Mouse (Mus musculus): ENCODE measurements at regions not wholly inside any gene's neighbourhood (a gene's known extent, or its start where the extent isn't known, plus 50 kb on each side); places are given as distances from the start of the nearest gene placed in this dataset.
A peak's percentile ranks its signal among the peaks of the same experiment; 100 is the strongest.

DNA sequence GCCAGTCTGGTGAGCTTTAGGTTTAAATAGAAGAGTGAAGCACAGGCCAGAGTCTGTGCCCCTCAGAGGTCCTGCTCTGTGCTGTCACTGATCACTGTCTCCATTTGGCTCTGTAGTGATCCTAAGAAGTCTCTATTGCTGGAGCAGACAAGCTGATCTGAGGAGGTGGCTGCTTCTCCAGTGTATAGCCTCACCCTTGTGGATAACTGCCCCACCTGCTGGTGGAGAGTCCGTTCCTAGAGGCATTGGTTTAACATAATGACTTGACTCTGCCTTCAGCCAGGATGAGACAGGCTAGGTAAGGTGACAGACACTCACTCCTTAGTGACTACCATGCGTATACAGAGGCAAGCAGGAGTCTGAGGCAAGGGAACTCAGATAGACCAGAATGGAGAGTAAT is 136.5 kb upstream of the Foxn2 start:
- Histone ChIP-seq H3K36me3 (no peaks in the 10 kb centered on the region), H3K9me3 (no peaks in the 10 kb centered on the region), H3K27ac (no peak overlapping the region), H3K27me3 (replicated peaks) (no peaks in the 10 kb centered on the region), H3K9ac (no peak overlapping the region), H3K4me2 (replicated peaks) (no peak overlapping the region), H3K4me3 (replicated peaks) (no peak overlapping the region), H3K4me1 (replicated peaks) (no peaks in the 10 kb centered on the region)
- WGBS = 64% methylated on average over 2 of the region's 2 CpGs
- no peak for ATAC-seq

DNA sequence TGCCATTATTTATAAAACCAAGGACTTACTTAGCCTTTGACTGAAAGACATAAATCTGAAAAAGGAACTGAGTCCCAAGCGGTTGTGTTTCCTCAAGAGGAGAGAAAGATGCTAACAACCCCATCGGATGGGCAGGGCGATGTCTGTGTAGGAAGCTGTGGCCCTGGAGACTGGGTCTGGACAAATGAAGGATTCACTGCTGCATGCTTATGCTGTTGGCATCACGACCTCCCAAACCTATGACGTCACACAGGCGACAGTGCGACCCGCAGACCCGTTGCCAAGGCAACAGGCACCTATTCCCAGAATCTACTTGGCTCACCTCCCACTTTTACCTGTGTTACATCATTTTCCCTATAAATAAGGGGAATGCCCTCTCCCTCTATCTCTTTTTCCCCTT is 135.3 kb upstream of the Foxn2 start:
- WGBS = 71% methylated on average over 9 of the region's 9 CpGs
- Histone ChIP-seq H3K4me1 (replicated peaks) (no peaks in the 10 kb centered on the region), H3K9me3 (no peaks in the 10 kb centered on the region), H3K27me3 (replicated peaks) (no peaks in the 10 kb centered on the region), H3K9ac (no peak overlapping the region), H3K27ac (no peak overlapping the region), H3K36me3 (no peaks in the 10 kb centered on the region), H3K4me3 (replicated peaks) (no peak overlapping the region), H3K4me2 (replicated peaks) (no peak overlapping the region)
- ATAC-seq = no peak

DNA sequence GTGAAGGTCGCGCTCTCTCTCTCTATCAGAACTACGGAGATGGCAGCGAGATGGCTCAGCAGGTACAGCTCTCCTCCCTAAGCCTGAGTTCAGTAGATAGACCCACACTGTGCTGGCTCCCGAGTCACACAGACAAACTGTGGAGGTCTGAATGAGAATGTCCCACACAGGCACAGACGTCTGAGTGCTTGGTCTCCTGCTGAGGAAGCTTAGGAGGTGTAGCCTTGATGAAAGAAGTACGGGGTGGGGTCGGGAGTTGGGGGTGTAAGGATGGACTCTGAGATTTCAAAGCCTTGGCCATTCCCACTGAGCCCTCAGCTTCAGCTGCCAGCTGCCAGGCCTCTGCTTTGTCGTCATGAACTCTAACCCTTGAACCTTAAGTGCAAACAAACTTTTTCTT is 134.2 kb upstream of the Foxn2 start:
- no peak overlapping the region for H3K4me2 ChIP-seq (replicated peaks)
- ATAC-seq = no peak
- H3K9ac ChIP-seq = no peak overlapping the region
- no peaks in the 10 kb centered on the region for H3K27me3 ChIP-seq (replicated peaks)
- H3K9me3 ChIP-seq = no peaks in the 10 kb centered on the region
- WGBS = 67% methylated on average over 9 of the region's 9 CpGs
- no peaks in the 10 kb centered on the region for H3K4me1 ChIP-seq (replicated peaks)
- H3K36me3 ChIP-seq = no peaks in the 10 kb centered on the region
- no peak overlapping the region for H3K4me3 ChIP-seq (replicated peaks)
- H3K27ac ChIP-seq = no peak overlapping the region

DNA sequence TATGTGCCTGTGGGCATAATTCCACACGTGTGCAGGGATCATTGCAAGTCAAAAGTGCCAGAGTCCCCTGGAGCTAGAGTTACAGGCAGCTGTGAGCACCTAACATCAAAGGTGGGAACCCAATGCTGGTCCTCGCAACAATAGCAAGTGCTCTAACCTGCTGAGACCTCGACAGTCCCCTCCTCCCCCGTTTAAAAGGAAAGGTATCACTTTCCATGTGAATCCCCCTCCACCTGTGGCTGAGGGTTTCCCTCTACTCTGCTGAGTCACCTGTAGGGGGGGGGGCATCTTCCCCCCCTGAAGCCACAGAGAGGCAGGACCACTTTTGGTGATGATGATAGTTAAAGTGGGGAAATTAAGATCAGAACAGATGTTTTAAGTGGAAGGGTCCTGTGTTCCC is 133.4 kb upstream of the Foxn2 start:
- no peaks in the 10 kb centered on the region for H3K36me3 ChIP-seq
- 34% methylated on average over 4 of the region's 4 CpGs for WGBS
- no peak overlapping the region for H3K9ac ChIP-seq

DNA sequence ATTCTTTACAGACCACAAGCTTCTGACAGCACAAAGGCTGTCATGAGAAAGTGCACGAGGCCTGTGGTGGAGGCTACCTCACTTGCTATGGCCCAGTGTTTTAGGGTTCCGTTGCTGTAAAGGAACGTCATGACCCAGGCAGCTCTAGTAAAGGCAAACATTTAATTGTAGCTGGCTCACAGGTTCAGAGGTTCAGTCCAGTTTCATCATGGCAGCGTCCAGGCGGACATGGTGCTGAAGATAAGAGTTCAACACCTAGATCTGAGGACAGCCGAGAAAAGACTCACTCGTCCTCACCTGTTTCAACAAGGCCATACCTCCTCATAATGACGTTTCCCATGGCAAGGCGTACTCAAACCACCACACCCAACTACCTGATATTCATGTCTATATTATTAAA is 132.7 kb upstream of the Foxn2 start:
- 88% methylated on average over 9 of the region's 9 CpGs for WGBS
- no peaks in the 10 kb centered on the region for H3K4me1 ChIP-seq (replicated peaks)
- H3K4me3 ChIP-seq (replicated peaks) = no peak overlapping the region
- no peaks in the 10 kb centered on the region for H3K36me3 ChIP-seq
- no peak overlapping the region for H3K4me2 ChIP-seq (replicated peaks)
- H3K27me3 ChIP-seq (replicated peaks) = no peaks in the 10 kb centered on the region
- H3K9me3 ChIP-seq = no peaks in the 10 kb centered on the region
- no peak for ATAC-seq
- H3K9ac ChIP-seq = no peak overlapping the region
- no peak overlapping the region for H3K27ac ChIP-seq

More for the DNA sequence above, 133.4 kb upstream of the Foxn2 start:
- Histone ChIP-seq H3K9me3 (no peaks in the 10 kb centered on the region), H3K4me3 (replicated peaks) (no peak overlapping the region), H3K4me1 (replicated peaks) (no peaks in the 10 kb centered on the region), H3K27me3 (replicated peaks) (no peaks in the 10 kb centered on the region), H3K4me2 (replicated peaks) (no peak overlapping the region), H3K27ac (no peak overlapping the region)
- ATAC-seq = no peak

DNA sequence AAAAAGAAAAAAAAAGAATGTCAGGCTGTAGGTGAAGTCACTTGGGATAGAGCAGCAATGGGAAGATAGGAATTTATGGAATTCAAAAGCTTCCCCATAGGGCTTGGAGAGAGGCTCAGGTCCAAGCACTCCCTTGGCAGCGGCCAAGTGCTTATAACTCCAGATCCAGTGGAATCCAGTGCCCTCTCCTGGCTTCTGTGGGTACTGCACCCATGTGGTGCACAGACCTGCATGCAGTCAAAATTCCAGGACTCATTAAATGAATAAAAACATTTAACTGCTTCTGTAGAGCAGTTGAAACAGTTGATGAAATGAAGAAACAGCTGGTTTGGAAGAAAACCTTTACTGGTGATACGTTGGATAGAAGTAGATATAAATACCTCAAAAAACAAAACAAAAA is 127.6 kb upstream of the Foxn2 start:
- 93% methylated on average over 2 of the region's 2 CpGs for WGBS
- ATAC-seq = no peak
- no peak overlapping the region for H3K4me3 ChIP-seq (replicated peaks)
- no peak overlapping the region for H3K27ac ChIP-seq
- H3K36me3 ChIP-seq = no peaks in the 10 kb centered on the region
- no peaks in the 10 kb centered on the region for H3K9me3 ChIP-seq
- H3K27me3 ChIP-seq (replicated peaks) = no peaks in the 10 kb centered on the region
- H3K4me1 ChIP-seq (replicated peaks) = no peaks in the 10 kb centered on the region
- H3K9ac ChIP-seq = no peak overlapping the region
- no peak overlapping the region for H3K4me2 ChIP-seq (replicated peaks)

DNA sequence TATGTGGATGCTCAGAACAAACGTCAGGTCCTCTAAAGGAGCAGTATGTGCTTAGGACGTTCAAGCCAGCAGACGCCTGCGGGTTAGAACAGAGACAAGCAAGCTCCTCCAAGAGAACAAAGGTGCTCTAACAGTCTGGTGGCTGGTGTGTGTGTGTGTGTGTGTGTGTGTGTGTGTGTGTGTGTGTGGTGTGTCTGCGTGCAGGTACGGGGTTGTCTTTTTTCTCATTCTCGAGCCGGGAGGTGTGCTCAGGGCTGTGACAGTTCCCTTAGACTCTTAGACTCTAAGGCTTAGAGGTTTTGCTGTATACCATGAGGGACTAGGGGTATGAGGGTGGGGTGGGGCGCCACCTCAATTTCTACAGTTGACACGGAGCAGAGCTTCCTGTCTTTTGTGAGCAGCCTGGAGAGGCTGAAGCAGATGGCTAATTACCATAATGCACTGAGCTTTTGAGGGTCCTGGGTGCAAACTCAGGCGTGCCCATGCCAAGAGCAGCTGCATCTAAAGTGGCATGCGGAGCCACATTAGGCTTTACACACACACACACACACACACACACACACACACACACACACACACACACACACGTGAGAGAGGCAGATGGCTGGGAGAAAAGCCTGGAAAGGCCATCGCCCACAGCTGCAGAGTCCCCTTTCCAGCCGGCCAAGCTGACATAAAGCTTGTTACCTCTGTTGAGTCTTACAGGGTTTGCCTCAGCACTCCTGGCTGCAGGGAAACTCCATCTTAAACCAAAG is 124.1 kb upstream of the Foxn2 start:
- peak; percentile 43; the same call in 1 of the 2 replicates for ATAC-seq
- Histone ChIP-seq H3K4me1 (replicated peaks) (no peaks in the 10 kb centered on the region), H3K4me2 (replicated peaks) (no peak overlapping the region), H3K36me3 (no peaks in the 10 kb centered on the region), H3K9me3 (no peaks in the 10 kb centered on the region), H3K9ac (no peak overlapping the region), H3K27ac (no peak overlapping the region), H3K4me3 (replicated peaks) (no peak overlapping the region), H3K27me3 (replicated peaks) (no peaks in the 10 kb centered on the region)
- 64% methylated on average over 14 of the region's 15 CpGs for WGBS

DNA sequence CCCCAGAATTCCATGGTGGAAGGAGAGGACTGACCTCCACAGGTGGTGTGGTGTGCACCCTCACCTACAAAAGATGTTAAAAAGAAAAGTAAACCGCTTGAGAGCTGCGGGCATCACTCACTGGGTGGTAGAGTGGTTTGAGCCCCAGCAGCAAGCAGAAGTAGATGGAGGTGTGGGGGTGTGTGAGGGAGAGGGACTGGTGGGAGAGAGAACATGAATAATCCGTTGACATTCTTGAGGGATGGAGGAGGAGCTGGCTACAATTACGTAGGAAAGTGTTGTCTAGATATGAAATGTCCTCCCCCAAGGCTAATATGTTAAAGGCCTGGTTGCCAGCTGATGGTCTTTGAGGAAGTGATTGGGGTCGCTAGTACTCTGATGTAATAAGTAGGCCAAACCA is 123.2 kb upstream of the Foxn2 start:
- H3K9ac ChIP-seq = no peak overlapping the region
- H3K27me3 ChIP-seq (replicated peaks) = no peaks in the 10 kb centered on the region
- H3K9me3 ChIP-seq = no peaks in the 10 kb centered on the region
- H3K4me1 ChIP-seq (replicated peaks) = no peaks in the 10 kb centered on the region
- ATAC-seq = no peak
- 72% methylated on average over 5 of the region's 5 CpGs for WGBS
- no peaks in the 10 kb centered on the region for H3K36me3 ChIP-seq
- no peak overlapping the region for H3K27ac ChIP-seq
- no peak overlapping the region for H3K4me3 ChIP-seq (replicated peaks)
- no peak overlapping the region for H3K4me2 ChIP-seq (replicated peaks)

DNA sequence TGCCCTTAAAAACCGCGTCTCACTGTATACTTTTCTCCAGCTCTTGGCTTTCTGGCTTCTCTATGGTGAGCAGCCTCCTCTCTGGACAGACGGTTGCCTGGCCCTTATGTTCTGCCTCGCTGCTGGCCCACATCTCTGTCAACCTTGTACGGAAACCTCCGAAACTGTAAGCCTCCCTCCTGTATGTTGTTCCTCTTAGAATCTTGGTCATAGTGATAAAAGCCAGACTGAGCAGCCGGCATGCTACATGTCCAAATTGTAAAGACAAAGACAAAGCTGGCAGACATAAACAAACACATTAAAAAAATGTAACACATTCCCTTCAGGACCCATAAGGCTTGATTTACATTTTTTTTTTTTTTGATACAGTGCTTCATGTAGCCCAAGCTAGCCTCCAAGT is 122.7 kb upstream of the Foxn2 start:
- Histone ChIP-seq H3K27ac (no peak overlapping the region), H3K27me3 (replicated peaks) (no peaks in the 10 kb centered on the region), H3K9ac (no peak overlapping the region), H3K9me3 (no peaks in the 10 kb centered on the region), H3K36me3 (no peaks in the 10 kb centered on the region), H3K4me2 (replicated peaks) (no peak overlapping the region), H3K4me1 (replicated peaks) (no peaks in the 10 kb centered on the region), H3K4me3 (replicated peaks) (no peak overlapping the region)
- WGBS = 61% methylated on average over 7 of the region's 7 CpGs
- no peak for ATAC-seq

DNA sequence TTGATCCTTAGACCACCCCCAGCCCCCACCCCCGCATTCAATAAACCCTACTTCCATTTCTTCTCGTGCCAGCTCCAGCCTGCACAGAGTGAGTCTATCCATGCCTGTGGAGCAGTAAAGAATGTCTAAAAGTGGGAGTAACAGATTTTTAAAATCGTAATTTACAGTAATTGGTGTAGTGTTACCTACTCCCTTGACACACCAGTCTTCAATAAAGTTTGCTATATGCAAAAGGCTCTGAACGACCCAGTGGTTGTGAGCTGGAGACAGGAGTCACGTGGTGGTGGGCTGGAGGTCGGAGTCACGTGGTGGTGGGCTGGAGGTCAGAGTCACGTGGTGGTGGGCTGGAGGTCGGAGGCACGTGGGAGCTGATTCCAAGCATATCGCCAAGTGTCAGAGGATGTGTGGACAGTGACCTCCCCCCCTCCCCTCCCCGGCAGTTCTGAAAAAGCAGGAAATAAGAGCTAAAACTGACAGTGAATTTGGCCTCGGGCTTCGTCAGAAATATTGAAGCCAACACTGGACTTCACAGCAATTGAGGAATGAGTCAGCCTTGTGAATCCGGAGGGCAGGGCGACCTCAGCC is 122.2 kb upstream of the Foxn2 start:
- 54% methylated on average over 16 of the region's 16 CpGs for WGBS
- H3K4me2 ChIP-seq (replicated peaks) = no peak overlapping the region
- no peak for ATAC-seq

DNA sequence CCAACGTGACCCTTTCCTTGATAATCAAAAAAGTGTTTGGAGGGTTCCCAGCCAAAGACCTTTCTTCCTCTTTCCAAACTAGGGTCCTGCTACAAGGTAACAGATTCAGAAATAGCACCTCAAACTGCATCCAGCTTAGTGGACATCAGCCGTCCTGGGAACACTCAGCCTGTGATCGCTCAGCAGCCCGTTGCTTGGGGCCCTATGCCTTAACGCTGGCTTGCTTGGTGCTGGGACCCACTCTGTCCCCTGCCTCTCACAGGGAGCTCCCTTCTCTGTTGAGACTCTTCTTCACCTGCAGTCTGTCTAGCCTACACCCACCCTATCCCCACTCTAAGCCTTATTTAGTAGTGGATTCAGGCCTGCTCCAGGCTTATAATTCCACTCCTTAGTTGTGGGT is 121.6 kb upstream of the Foxn2 start:
- no peak for ATAC-seq
- H3K4me3 ChIP-seq (replicated peaks) = no peak overlapping the region
- no peak overlapping the region for H3K9ac ChIP-seq
- WGBS = 65% methylated on average over 5 of the region's 5 CpGs
- no peaks in the 10 kb centered on the region for H3K9me3 ChIP-seq
- no peaks in the 10 kb centered on the region for H3K27me3 ChIP-seq (replicated peaks)
- H3K36me3 ChIP-seq = no peaks in the 10 kb centered on the region
- H3K4me1 ChIP-seq (replicated peaks) = no peaks in the 10 kb centered on the region
- no peak overlapping the region for H3K27ac ChIP-seq
- H3K4me2 ChIP-seq (replicated peaks) = no peak overlapping the region

More for the DNA sequence above, 122.2 kb upstream of the Foxn2 start:
- Histone ChIP-seq H3K9ac (no peak overlapping the region), H3K9me3 (no peaks in the 10 kb centered on the region), H3K27ac (no peak overlapping the region), H3K4me1 (replicated peaks) (no peaks in the 10 kb centered on the region), H3K36me3 (no peaks in the 10 kb centered on the region), H3K27me3 (replicated peaks) (no peaks in the 10 kb centered on the region), H3K4me3 (replicated peaks) (no peak overlapping the region)

DNA sequence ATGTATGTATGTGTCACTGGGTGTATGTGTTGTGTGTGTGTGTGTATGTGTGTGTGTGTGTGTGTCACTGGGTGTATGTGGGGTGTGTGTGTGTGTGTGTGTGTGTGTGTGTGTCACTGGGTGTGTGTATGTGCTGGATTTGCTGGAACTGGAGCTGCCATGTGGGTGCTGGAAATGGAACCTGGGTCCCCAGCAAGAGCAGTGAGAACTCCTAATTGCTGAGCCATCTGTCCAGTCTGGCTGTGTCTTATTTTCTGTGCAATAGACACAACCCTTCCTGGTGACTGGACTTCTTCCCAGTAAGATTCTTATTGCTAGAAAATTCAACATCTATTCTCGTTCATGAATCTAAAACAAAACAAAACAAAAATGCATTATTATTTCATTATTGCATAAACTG is 119.8 kb upstream of the Foxn2 start:
- no peak overlapping the region for H3K9ac ChIP-seq
- no peak for ATAC-seq
- no peak overlapping the region for H3K4me2 ChIP-seq (replicated peaks)
- H3K27ac ChIP-seq = no peak overlapping the region
- 61% methylated on average over 1 of the region's 1 CpGs for whole genome bisulfite sequencing
- H3K9me3 ChIP-seq = no peaks in the 10 kb centered on the region
- H3K27me3 ChIP-seq (replicated peaks) = no peaks in the 10 kb centered on the region
- H3K36me3 ChIP-seq = no peaks in the 10 kb centered on the region
- H3K4me1 ChIP-seq (replicated peaks) = no peaks in the 10 kb centered on the region
- no peak overlapping the region for H3K4me3 ChIP-seq (replicated peaks)

DNA sequence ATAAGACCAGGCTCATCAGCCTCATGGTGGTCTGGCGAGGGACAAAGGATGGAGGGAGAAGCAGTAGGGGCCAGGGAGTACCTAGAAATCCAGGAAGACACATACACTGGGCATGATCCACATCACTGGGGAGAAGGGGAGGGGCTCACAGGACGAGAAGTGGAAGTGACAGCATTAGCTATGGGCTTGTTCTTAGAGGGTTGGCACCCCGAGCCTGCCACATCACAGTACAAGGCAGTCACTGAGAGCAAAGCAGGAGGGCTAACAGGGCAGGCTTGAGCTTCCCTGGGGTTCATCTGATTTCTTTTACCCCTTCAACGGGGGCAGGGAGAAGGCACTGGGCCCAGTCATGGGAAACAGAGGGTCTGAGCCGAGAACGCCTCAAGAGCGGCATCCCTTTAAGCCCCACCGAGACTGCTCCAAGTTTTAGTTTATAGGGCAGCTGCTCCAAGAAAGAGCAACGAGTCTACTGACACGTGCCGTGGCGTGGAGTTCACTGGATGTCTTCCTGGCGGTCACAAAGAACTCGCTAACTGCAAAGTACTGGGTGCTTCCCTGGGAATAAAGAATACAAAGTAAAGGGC is 115.1 kb upstream of the Foxn2 start:
- no peak overlapping the region for H3K27ac ChIP-seq

More for the DNA sequence above, 115.1 kb upstream of the Foxn2 start:
- Histone ChIP-seq H3K9me3 (no peaks in the 10 kb centered on the region), H3K4me2 (replicated peaks) (no peak overlapping the region), H3K4me1 (replicated peaks) (0 out of 2 replicates have a peak, but pooled peaks cover 5% of the 10 kb centered on the region), H3K36me3 (no peaks in the 10 kb centered on the region), H3K4me3 (replicated peaks) (no peak overlapping the region), H3K9ac (no peak overlapping the region), H3K27me3 (replicated peaks) (no peaks in the 10 kb centered on the region)
- WGBS = 65% methylated on average over 14 of the region's 14 CpGs
- ATAC-seq = peak; percentile 35
